Mouse (Mus musculus) limb, embryonic 14.5 days (tissue): Measurements from ENCODE around the gene Smim14. TPM values are rescaled to one million over a fixed set of nuclear protein-coding genes. Genes with fewer than 3 reads are reported as not detected.
A peak's percentile ranks its signal among the peaks of the same experiment; 100 is the strongest.

Experiments
- ATAC-seq: fragments of 200-750 bp; cut with Nextera tagmentation; 2 replicates; pipeline ENCODE4 v1.8.0; 2017; ENCODE audit warnings: low read depth, moderate number of reproducible peaks, moderate TSS enrichment; ENCODE audit not compliant: low FRiP score
- DNase-seq: peaks from one replicate; pipeline ENCODE4 v3.0.0-alpha.2; 2015; ENCODE audit warnings: low spot score
- H3K27ac ChIP-seq: fragments of 300-500 bp; sonication (generic); replicated peaks from 2 replicates; pipeline ENCODE4 v1.5.1; 2014; ENCODE audit warnings: low read depth, mild to moderate bottlenecking, low read length, moderate library complexity, mixed read lengths
- H3K27me3 ChIP-seq: fragments of 300-500 bp; sonication (generic); 2 replicates; pipeline ENCODE4 v1.6.1; 2014; ENCODE audit warnings: low read length, mixed read lengths; ENCODE audit not compliant: control insufficient read depth, insufficient read depth
- H3K36me3 ChIP-seq: fragments of 300-500 bp; sonication (generic); 2 replicates; pipeline ENCODE4 v1.6.1; 2014; ENCODE audit warnings: mild to moderate bottlenecking, low read length, moderate library complexity, mixed read lengths; ENCODE audit not compliant: control insufficient read depth, insufficient read depth
- H3K4me1 ChIP-seq: fragments of 300-500 bp; sonication (generic); 2 replicates; pipeline ENCODE4 v1.6.1; 2014; ENCODE audit warnings: antibody characterized with exemption, low read length, mixed read lengths; ENCODE audit not compliant: control insufficient read depth, insufficient read depth
- H3K4me2 ChIP-seq: fragments of 300-500 bp; sonication (generic); replicated peaks from 2 replicates; pipeline ENCODE4 v1.6.1; 2014; ENCODE audit warnings: low read depth, mild to moderate bottlenecking, low read length, moderate library complexity; ENCODE audit not compliant: severe bottlenecking
- H3K4me3 ChIP-seq: fragments of 300-500 bp; sonication (generic); replicated peaks from 2 replicates; pipeline ENCODE4 v1.5.1; 2014; ENCODE audit warnings: low read length
- H3K9ac ChIP-seq: fragments of 300-500 bp; sonication (generic); 2 replicates; pipeline ENCODE4 v1.6.1; 2014; ENCODE audit warnings: mild to moderate bottlenecking, low read depth, low read length, moderate library complexity; ENCODE audit not compliant: severe bottlenecking
- H3K9me3 ChIP-seq: fragments of 300-500 bp; sonication (generic); 2 replicates; pipeline ENCODE4 v1.6.1; 2016; ENCODE audit warnings: low read length; ENCODE audit not compliant: control insufficient read depth
- POLR2A ChIP-seq: fragments of 200-500 bp; IDR thresholded peaks from 2 replicates; pipeline ENCODE4 v1.8.0; 2012; ENCODE audit warnings: inconsistent platforms, mild to moderate bottlenecking, moderate library complexity, borderline replicate concordance; ENCODE audit not compliant: insufficient read depth, insufficient read length; ENCODE audit errors: extremely low read depth
- WGBS: fragments of 180-500 bp; shearing (Covaris S2); extraction: QIAGEN DNeasy Blood & Tissue Kit; methylation state at CpG from one replicate; pipeline ENCODE4 v1.1.7; 2014; 5-methylcytosine and 5-hydroxymethylcytosine counted together
- polyA plus RNA-seq, 2 experiments: library from polyadenylated mRNA; depleted of rRNA in 1 of 2; stranded (reverse) in 1 of 2; unstranded in 1 of 2; fragments of >200 nt; fragmentation: Nextera tagmentation in 1 of 2; extraction: Ambion mirVana in 1 of 2; gene quantifications; 2 replicates each; pipeline versions ENCODE4 v1.2.1 to v1.2.3; 2012 to 2014

The Smim14 gene
- 76.7 and 93.7 TPM in 2 replicates for polyA plus RNA-seq (2012; rRNA removed)
- polyA plus RNA-seq (2014; fragmentation: Nextera tagmentation; extraction: Ambion mirVana) = 137 and 138 TPM in 2 replicates

GRCm38 (mm10) chr5:65536751-65537419, at the start of gene Smim14, which contains the start of gene Ube2k:
Gene Smim14, minus strand, starts transcription at chr5:65537184.
Gene Ube2k, plus strand, starts transcription at chr5:65537233.
- peak; percentile 93 for DNase-seq
- peak; percentile 66; the same call in 1 of the 2 replicates for TF ChIP-seq POLR2A
- Histone ChIP-seq H3K4me1 (peaks cover 7% of the 10 kb centered on the region), H3K4me3 (peak within 1 kb of the TSS; percentile 72), H3K27ac (peak within 1 kb of the TSS; percentile 98), H3K4me2 (peak within 1 kb of the TSS; percentile 67), H3K36me3 (no peaks in the 10 kb centered on the region), H3K9me3 (no peaks in the 10 kb centered on the region), H3K27me3 (no peaks in the 10 kb centered on the region), H3K9ac (peak within 1 kb of the TSS; percentile 93)
- peak; percentile 95 for ATAC-seq
- WGBS = 1% methylated on average over 48 of the region's 66 CpGs

GRCm38 (mm10) chr5:65586291-65586690, 49.3 kb upstream of the Smim14 start:
- WGBS = 94% methylated on average over 5 of the region's 5 CpGs
- ATAC-seq (no peak), DNase-seq (no peak)
- no peak overlapping the region for H3K9ac ChIP-seq
- peaks cover 45% of the 10 kb centered on the region for H3K36me3 ChIP-seq
- H3K4me2 ChIP-seq = no peak overlapping the region
- H3K9me3 ChIP-seq = no peaks in the 10 kb centered on the region
- H3K27ac ChIP-seq = no peak overlapping the region
- H3K4me1 ChIP-seq = no peaks in the 10 kb centered on the region
- TF ChIP-seq POLR2A = no peak
- no peaks in the 10 kb centered on the region for H3K27me3 ChIP-seq
- no peak overlapping the region for H3K4me3 ChIP-seq

DNA sequence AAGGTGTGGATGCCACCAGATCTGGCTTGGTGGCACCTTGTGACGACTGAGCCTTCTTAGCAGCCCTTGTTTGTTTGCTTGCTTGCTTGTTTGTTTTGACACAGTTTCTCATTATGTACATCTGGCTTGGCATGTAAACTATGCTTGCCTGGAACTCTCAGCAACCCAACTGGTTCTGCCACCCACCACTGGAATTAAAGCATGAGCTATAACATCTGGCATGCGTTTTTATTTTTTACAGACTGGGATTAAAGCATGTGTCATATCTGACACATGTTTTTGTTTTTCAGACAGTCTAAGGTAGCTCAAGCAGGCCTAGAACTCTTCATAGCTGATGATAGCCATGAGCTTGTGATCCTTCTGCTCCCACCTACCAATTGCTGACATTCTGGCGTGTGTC, 41.6 kb upstream of the Smim14 start:
- no peak for ATAC-seq

GRCm38 (mm10) chr5:65575896-65576295, 38.9 kb upstream of the Smim14 start:
- Histone ChIP-seq H3K36me3 (peaks cover 38% of the 10 kb centered on the region), H3K9me3 (no peaks in the 10 kb centered on the region), H3K9ac (no peak overlapping the region), H3K4me2 (no peak overlapping the region), H3K27ac (no peak overlapping the region), H3K27me3 (no peaks in the 10 kb centered on the region), H3K4me3 (no peak overlapping the region), H3K4me1 (no peaks in the 10 kb centered on the region)
- 83% methylated on average over 2 of the region's 2 CpGs for WGBS
- ATAC-seq (no peak), DNase-seq (no peak)
- no peak for TF ChIP-seq POLR2A

More for the DNA sequence above, 41.6 kb upstream of the Smim14 start:
- no peak for TF ChIP-seq POLR2A
- no peak for DNase-seq
- Histone ChIP-seq H3K4me3 (no peak overlapping the region), H3K27ac (no peak overlapping the region), H3K9ac (no peak overlapping the region), H3K36me3 (peaks cover 40% of the 10 kb centered on the region), H3K27me3 (no peaks in the 10 kb centered on the region), H3K9me3 (no peaks in the 10 kb centered on the region), H3K4me1 (no peaks in the 10 kb centered on the region), H3K4me2 (no peak overlapping the region)
- WGBS = 60% methylated on average over 3 of the region's 3 CpGs

DNA sequence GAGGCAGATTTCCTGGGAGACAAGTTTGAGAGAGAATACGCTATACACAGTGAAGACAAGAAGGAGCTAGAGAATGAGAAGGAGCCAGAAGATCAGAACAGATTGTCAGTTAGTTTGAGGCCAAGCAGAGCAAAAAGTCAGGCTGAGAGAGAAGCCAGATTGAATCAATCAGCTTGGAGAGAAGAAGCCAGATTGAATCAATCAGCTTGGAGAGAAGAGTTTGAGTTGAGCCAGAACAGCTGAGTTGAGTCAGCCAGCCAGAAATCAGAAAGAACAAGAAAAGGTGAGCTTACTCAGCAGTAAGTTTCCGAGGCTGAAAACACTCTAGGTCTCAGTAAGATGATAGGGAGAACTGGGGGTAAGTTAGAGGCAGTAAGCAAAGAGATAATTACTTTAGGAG, 37.9 kb upstream of the Smim14 start:
- 73% methylated on average over 2 of the region's 2 CpGs for WGBS
- TF ChIP-seq POLR2A = no peak
- peak; percentile 26 for DNase-seq
- H3K27ac ChIP-seq = no peak overlapping the region
- no peak overlapping the region for H3K9ac ChIP-seq
- H3K4me3 ChIP-seq = no peak overlapping the region
- no peak overlapping the region for H3K4me2 ChIP-seq
- H3K27me3 ChIP-seq = no peaks in the 10 kb centered on the region
- no peaks in the 10 kb centered on the region for H3K9me3 ChIP-seq
- H3K4me1 ChIP-seq = no peaks in the 10 kb centered on the region
- ATAC-seq = no peak
- H3K36me3 ChIP-seq = peaks cover 36% of the 10 kb centered on the region
